Mouse (Mus musculus): Measurements from ENCODE around the gene Enox1.
"Not testable (repeated sequence)": the region's sequence is repeated elsewhere in the genome, so short reads cannot be mapped to it uniquely, and the experiment has no call there.

Enox1 gene

GRCm38 (mm10) chr14:77156222-77156910 is at the start of gene Enox1:
TSS of gene Enox1 (plus strand) at chr14:77156763.
- DNase-seq (ENCODE audit: low spot score in 2 of 2), result peak; percentile 11 to 37

- DNase-seq (ENCODE audit: low spot score in 2 of 2), result not testable (repeated sequence)
Measured at GRCm38 (mm10) chr14:77110622-77111021, 45.9 kb upstream of the Enox1 start.

- no peak for DNase-seq (ENCODE audit: low spot score in 2 of 2)
Measured at GRCm38 (mm10) chr14:77130612-77131011, 26.0 kb upstream of the Enox1 start.

- no peak for DNase-seq (ENCODE audit: low spot score in 2 of 2)
Measured at GRCm38 (mm10) chr14:77136936-77137335, 19.6 kb upstream of the Enox1 start.

GRCm38 (mm10) chr14:77141324-77142282 is 15.0 kb upstream of the Enox1 start:
- peak; percentile 50 to 66 for DNase-seq (ENCODE audit: low spot score in 2 of 2)

GRCm38 (mm10) chr14:77145103-77145502 is 11.5 kb upstream of the Enox1 start:
- no peak for DNase-seq (ENCODE audit: low spot score in 2 of 2)

- DNase-seq (ENCODE audit: low spot score in 2 of 2), result no peak
Measured at GRCm38 (mm10) chr14:77147635-77148034, 8.9 kb upstream of the Enox1 start.

GRCm38 (mm10) chr14:77150556-77150955 is 6.0 kb upstream of the Enox1 start:
- DNase-seq (ENCODE audit: low spot score in 2 of 2), result no peak

- DNase-seq (ENCODE audit: low spot score in 2 of 2), result no peak
Measured at GRCm38 (mm10) chr14:77151431-77151830, 5.1 kb upstream of the Enox1 start.

GRCm38 (mm10) chr14:77156911-77157504 is 445 bp downstream of the Enox1 start:
- peak in 1 of 2 experiments; percentile 6 for DNase-seq (ENCODE audit: low spot score in 2 of 2)

- peak; percentile 8 to 65 for DNase-seq (ENCODE audit: low spot score in 2 of 2)
Measured at GRCm38 (mm10) chr14:77157505-77157911, 945 bp downstream of the Enox1 start.

- no peak for DNase-seq (ENCODE audit: low spot score in 2 of 2)
Measured at GRCm38 (mm10) chr14:77159397-77159796, 2.8 kb downstream of the Enox1 start.

- DNase-seq (ENCODE audit: low spot score in 2 of 2), result no peak
Measured at GRCm38 (mm10) chr14:77162496-77162895, 5.9 kb downstream of the Enox1 start.

- no peak for DNase-seq (ENCODE audit: low spot score in 2 of 2)
Measured at GRCm38 (mm10) chr14:77164396-77164795, 7.8 kb downstream of the Enox1 start.

GRCm38 (mm10) chr14:77168161-77168560 is 11.6 kb downstream of the Enox1 start:
- no peak for DNase-seq (ENCODE audit: low spot score in 2 of 2)

- no peak for DNase-seq (ENCODE audit: low spot score in 2 of 2)
Measured at GRCm38 (mm10) chr14:77174491-77174890, 17.9 kb downstream of the Enox1 start.

GRCm38 (mm10) chr14:77174931-77175330 is 18.4 kb downstream of the Enox1 start:
- DNase-seq (ENCODE audit: low spot score in 2 of 2), result no peak

GRCm38 (mm10) chr14:77180241-77180640 is 23.7 kb downstream of the Enox1 start:
- no peak for DNase-seq (ENCODE audit: low spot score in 2 of 2)

GRCm38 (mm10) chr14:77180753-77181374 is 24.3 kb downstream of the Enox1 start:
- no peak for DNase-seq (ENCODE audit: low spot score in 2 of 2)

- DNase-seq (ENCODE audit: low spot score in 2 of 2), result no peak
Measured at GRCm38 (mm10) chr14:77183491-77183890, 26.9 kb downstream of the Enox1 start.

GRCm38 (mm10) chr14:77190158-77190557 is 33.6 kb downstream of the Enox1 start:
- no peak for DNase-seq (ENCODE audit: low spot score in 2 of 2)

All from urinary bladder, postnatal 36 days (tissue).